Mouse (Mus musculus): ENCODE measurements around the gene Bak1.

Bak1 gene

GRCm38 (mm10) chr17:27028909-27029308 is at the start of gene Bak1:
Bak1 (minus strand) TSS chr17:27029009.
- peaks cover 80% of the 10 kb centered on the region for H3K4me1 ChIP-seq (replicated peaks; ENCODE audit: low read depth, low read length)
- H3K27me3 ChIP-seq (ENCODE audit: insufficient read depth, low read length) = no peaks in the 10 kb centered on the region
- peaks cover 8% of the 10 kb centered on the region; the same call in 1 of the 2 replicates for H3K9me3 ChIP-seq (ENCODE audit: low read length)
- TF ChIP-seq NANOG (IDR thresholded peaks at IDR 0.05; ENCODE audit: borderline replicate concordance, low read length) = no peak
- no peak for TF ChIP-seq POU5F1 (IDR thresholded peaks at IDR 0.05; ENCODE audit: borderline replicate concordance, low read length)
- no peak for TF ChIP-seq CTCF (conservative IDR thresholded peaks at IDR 0.05; ENCODE audit: low read length)
- H3K36me3 ChIP-seq (ENCODE audit: insufficient read depth, low read length) = peaks cover 32% of the 10 kb centered on the region
- peak within 1 kb of the TSS; percentile 89 for H3K4me3 ChIP-seq (replicated peaks; ENCODE audit: low read length)

- Histone ChIP-seq H3K27me3 (ENCODE audit: insufficient read depth, low read length) (no peaks in the 10 kb centered on the region), H3K4me3 (replicated peaks; ENCODE audit: low read length) (0 out of 2 replicates have a peak overlapping the region, but pooled peaks have one; percentile 10), H3K9me3 (ENCODE audit: low read length) (no peaks in the 10 kb centered on the region), H3K36me3 (ENCODE audit: insufficient read depth, low read length) (peaks cover 60% of the 10 kb centered on the region), H3K4me1 (replicated peaks; ENCODE audit: low read depth, low read length) (peaks cover 81% of the 10 kb centered on the region)
- TF ChIP-seq CTCF (conservative IDR thresholded peaks at IDR 0.05; ENCODE audit: low read length) (no peak), NANOG (IDR thresholded peaks at IDR 0.05; ENCODE audit: borderline replicate concordance, low read length) (no peak), POU5F1 (IDR thresholded peaks at IDR 0.05; ENCODE audit: borderline replicate concordance, low read length) (no peak)
These were observed 49.7 kb upstream of the Bak1 start for GRCm38 (mm10) chr17:27078499-27078898.

- no peaks in the 10 kb centered on the region for H3K27me3 ChIP-seq (ENCODE audit: insufficient read depth, low read length)
- peaks cover 61% of the 10 kb centered on the region for H3K36me3 ChIP-seq (ENCODE audit: insufficient read depth, low read length)
- H3K9me3 ChIP-seq (ENCODE audit: low read length) = no peaks in the 10 kb centered on the region
- H3K4me3 ChIP-seq (replicated peaks; ENCODE audit: low read length) = no peak overlapping the region
- H3K4me1 ChIP-seq (replicated peaks; ENCODE audit: low read depth, low read length) = peaks cover 82% of the 10 kb centered on the region
- TF ChIP-seq CTCF (conservative IDR thresholded peaks at IDR 0.05; ENCODE audit: low read length) (peak; percentile 94), POU5F1 (IDR thresholded peaks at IDR 0.05; ENCODE audit: borderline replicate concordance, low read length) (no peak)
These were observed 49.1 kb upstream of the Bak1 start for GRCm38 (mm10) chr17:27077920-27078319.

- TF ChIP-seq POU5F1 (IDR thresholded peaks at IDR 0.05; ENCODE audit: borderline replicate concordance, low read length) (no peak), CTCF (conservative IDR thresholded peaks at IDR 0.05; ENCODE audit: low read length) (peak; percentile 82), NANOG (IDR thresholded peaks at IDR 0.05; ENCODE audit: borderline replicate concordance, low read length) (no peak)
- Histone ChIP-seq H3K36me3 (ENCODE audit: insufficient read depth, low read length) (peaks cover 59% of the 10 kb centered on the region), H3K9me3 (ENCODE audit: low read length) (no peaks in the 10 kb centered on the region), H3K4me3 (replicated peaks; ENCODE audit: low read length) (no peak overlapping the region), H3K4me1 (replicated peaks; ENCODE audit: low read depth, low read length) (peaks cover 84% of the 10 kb centered on the region), H3K27me3 (ENCODE audit: insufficient read depth, low read length) (no peaks in the 10 kb centered on the region)
These were observed 48.3 kb upstream of the Bak1 start for GRCm38 (mm10) chr17:27077133-27077532.

- Histone ChIP-seq H3K36me3 (ENCODE audit: insufficient read depth, low read length) (peaks cover 49% of the 10 kb centered on the region), H3K27me3 (ENCODE audit: insufficient read depth, low read length) (no peaks in the 10 kb centered on the region), H3K4me3 (replicated peaks; ENCODE audit: low read length) (no peak overlapping the region), H3K9me3 (ENCODE audit: low read length) (no peaks in the 10 kb centered on the region), H3K4me1 (replicated peaks; ENCODE audit: low read depth, low read length) (peaks cover 89% of the 10 kb centered on the region)
- TF ChIP-seq NANOG (IDR thresholded peaks at IDR 0.05; ENCODE audit: borderline replicate concordance, low read length) (no peak), POU5F1 (IDR thresholded peaks at IDR 0.05; ENCODE audit: borderline replicate concordance, low read length) (no peak), CTCF (conservative IDR thresholded peaks at IDR 0.05; ENCODE audit: low read length) (no peak)
These were observed 46.3 kb upstream of the Bak1 start for GRCm38 (mm10) chr17:27074849-27075745.

- TF ChIP-seq CTCF (conservative IDR thresholded peaks at IDR 0.05; ENCODE audit: low read length) (no peak), POU5F1 (IDR thresholded peaks at IDR 0.05; ENCODE audit: borderline replicate concordance, low read length) (no peak), NANOG (IDR thresholded peaks at IDR 0.05; ENCODE audit: borderline replicate concordance, low read length) (no peak)
- H3K36me3 ChIP-seq (ENCODE audit: insufficient read depth, low read length) = peaks cover 43% of the 10 kb centered on the region
- no peak overlapping the region for H3K4me3 ChIP-seq (replicated peaks; ENCODE audit: low read length)
- H3K4me1 ChIP-seq (replicated peaks; ENCODE audit: low read depth, low read length) = peaks cover 91% of the 10 kb centered on the region
- no peaks in the 10 kb centered on the region for H3K27me3 ChIP-seq (ENCODE audit: insufficient read depth, low read length)
- H3K9me3 ChIP-seq (ENCODE audit: low read length) = no peaks in the 10 kb centered on the region
These were observed 45.4 kb upstream of the Bak1 start for GRCm38 (mm10) chr17:27074236-27074635.

- H3K9me3 ChIP-seq (ENCODE audit: low read length) = no peaks in the 10 kb centered on the region
- TF ChIP-seq NANOG (IDR thresholded peaks at IDR 0.05; ENCODE audit: borderline replicate concordance, low read length) = no peak
- TF ChIP-seq CTCF (conservative IDR thresholded peaks at IDR 0.05; ENCODE audit: low read length) = no peak
- TF ChIP-seq POU5F1 (IDR thresholded peaks at IDR 0.05; ENCODE audit: borderline replicate concordance, low read length) = no peak
- no peak overlapping the region for H3K4me3 ChIP-seq (replicated peaks; ENCODE audit: low read length)
- H3K4me1 ChIP-seq (replicated peaks; ENCODE audit: low read depth, low read length) = peaks cover 93% of the 10 kb centered on the region
- peaks cover 43% of the 10 kb centered on the region for H3K36me3 ChIP-seq (ENCODE audit: insufficient read depth, low read length)
- H3K27me3 ChIP-seq (ENCODE audit: insufficient read depth, low read length) = no peaks in the 10 kb centered on the region
These were observed 45.0 kb upstream of the Bak1 start for GRCm38 (mm10) chr17:27073778-27074177.

GRCm38 (mm10) chr17:27073126-27073525 is 44.3 kb upstream of the Bak1 start:
- H3K36me3 ChIP-seq (ENCODE audit: insufficient read depth, low read length) = peaks cover 43% of the 10 kb centered on the region
- H3K4me1 ChIP-seq (replicated peaks; ENCODE audit: low read depth, low read length) = peaks cover 89% of the 10 kb centered on the region
- no peaks in the 10 kb centered on the region for H3K9me3 ChIP-seq (ENCODE audit: low read length)
- no peak overlapping the region for H3K4me3 ChIP-seq (replicated peaks; ENCODE audit: low read length)
- no peaks in the 10 kb centered on the region for H3K27me3 ChIP-seq (ENCODE audit: insufficient read depth, low read length)
- no peak for TF ChIP-seq NANOG (IDR thresholded peaks at IDR 0.05; ENCODE audit: borderline replicate concordance, low read length)
- TF ChIP-seq CTCF (conservative IDR thresholded peaks at IDR 0.05; ENCODE audit: low read length) = no peak
- TF ChIP-seq POU5F1 (IDR thresholded peaks at IDR 0.05; ENCODE audit: borderline replicate concordance, low read length) = no peak

Data from E14TG2a.4 (cell line).